Mouse (Mus musculus): ENCODE measurements around the gene Bin2. TPM values are rescaled to one million over a fixed set of nuclear protein-coding genes. Genes with fewer than 3 reads are reported as not detected.

Gene Bin2
- polyA plus RNA-seq (2014; fragmentation: Nextera tagmentation; extraction: Ambion mirVana), result 56.6 and 62.1 TPM in 2 replicates

DNA sequence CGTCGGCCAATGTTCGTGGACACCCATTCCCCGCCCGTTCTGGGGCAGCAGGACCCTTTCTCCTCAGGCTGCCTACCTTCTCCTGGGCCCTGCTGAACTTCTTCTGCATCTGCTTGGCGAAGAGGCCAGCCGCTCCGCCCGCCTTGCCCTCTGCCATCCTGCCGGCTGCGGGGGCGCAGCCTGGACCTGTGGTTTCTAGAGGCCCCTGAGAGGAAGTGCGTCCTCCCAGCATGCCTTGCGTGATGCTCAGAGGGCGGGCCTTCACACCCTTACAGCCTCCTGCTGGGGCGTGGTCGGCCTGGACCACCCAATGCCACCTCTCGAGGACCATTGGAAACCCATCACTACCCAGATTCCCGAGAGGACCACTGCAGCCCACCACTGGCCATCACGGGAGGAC, at the start of gene Bin2:
Bin2 (minus strand) TSS at position 217 of the 400 bp plus-strand sequence.
- Histone ChIP-seq H3K4me3 (ENCODE audit: low read depth, low read length) (peak within 1 kb of the TSS; percentile 63), H3K4me1 (replicated peaks; ENCODE audit: control insufficient read depth, insufficient read depth, low read length) (peaks cover 49% of the 10 kb centered on the region), H3K9me3 (ENCODE audit: control insufficient read depth, low read length) (no peaks in the 10 kb centered on the region), H3K36me3 (ENCODE audit: control insufficient read depth, insufficient read depth, low read length) (no peaks in the 10 kb centered on the region), H3K4me2 (peak within 1 kb of the TSS; percentile 64), H3K9ac (ENCODE audit: low read depth, low read length) (peak within 1 kb of the TSS; percentile 74), H3K27ac (ENCODE audit: low read depth, low read length) (peak within 1 kb of the TSS; percentile 49; the same call in 1 of the 2 replicates), H3K27me3 (replicated peaks; ENCODE audit: control insufficient read depth, insufficient read depth, low read length) (no peaks in the 10 kb centered on the region)
- DNase-seq (ENCODE audit: low spot score) (no peak), ATAC-seq (replicated peaks; ENCODE audit: low FRiP score) (peak; percentile 66)
- WGBS, result 49% methylated on average over 20 of the region's 20 CpGs

DNA sequence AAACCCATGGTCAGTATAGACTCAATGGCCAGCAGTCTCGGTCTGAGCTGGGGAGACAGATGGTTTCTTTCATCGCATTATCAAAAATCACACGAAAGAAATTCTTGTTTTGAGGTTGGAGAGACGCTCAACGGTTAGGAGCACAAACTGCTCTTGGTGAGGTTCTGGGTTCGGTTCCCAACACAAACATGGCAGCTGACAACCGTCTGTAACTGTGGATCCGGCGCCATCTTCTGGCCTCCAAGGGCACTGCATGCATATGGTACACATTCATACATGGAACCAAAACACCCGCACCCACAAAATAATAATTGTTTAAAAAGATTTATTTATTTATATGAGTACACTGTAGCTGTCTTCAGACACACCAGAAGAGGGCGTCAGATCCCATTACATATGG, 49.2 kb upstream of the Bin2 start:
- no peak overlapping the region for H3K4me2 ChIP-seq
- no peaks in the 10 kb centered on the region for H3K9me3 ChIP-seq (ENCODE audit: control insufficient read depth, low read length)
- DNase-seq (ENCODE audit: low spot score) (no peak), ATAC-seq (replicated peaks; ENCODE audit: low FRiP score) (no peak)
- H3K36me3 ChIP-seq (ENCODE audit: control insufficient read depth, insufficient read depth, low read length), result no peaks in the 10 kb centered on the region
- H3K4me3 ChIP-seq (ENCODE audit: low read depth, low read length), result no peak overlapping the region
- WGBS, result 77% methylated on average over 11 of the region's 11 CpGs
- peaks cover under 1% of the 10 kb centered on the region; the same call in 1 of the 2 replicates for H3K27me3 ChIP-seq (replicated peaks; ENCODE audit: control insufficient read depth, insufficient read depth, low read length)
- peaks cover 6% of the 10 kb centered on the region for H3K4me1 ChIP-seq (replicated peaks; ENCODE audit: control insufficient read depth, insufficient read depth, low read length)
- H3K27ac ChIP-seq (ENCODE audit: low read depth, low read length), result no peak overlapping the region
- no peak overlapping the region for H3K9ac ChIP-seq (ENCODE audit: low read depth, low read length)

DNA sequence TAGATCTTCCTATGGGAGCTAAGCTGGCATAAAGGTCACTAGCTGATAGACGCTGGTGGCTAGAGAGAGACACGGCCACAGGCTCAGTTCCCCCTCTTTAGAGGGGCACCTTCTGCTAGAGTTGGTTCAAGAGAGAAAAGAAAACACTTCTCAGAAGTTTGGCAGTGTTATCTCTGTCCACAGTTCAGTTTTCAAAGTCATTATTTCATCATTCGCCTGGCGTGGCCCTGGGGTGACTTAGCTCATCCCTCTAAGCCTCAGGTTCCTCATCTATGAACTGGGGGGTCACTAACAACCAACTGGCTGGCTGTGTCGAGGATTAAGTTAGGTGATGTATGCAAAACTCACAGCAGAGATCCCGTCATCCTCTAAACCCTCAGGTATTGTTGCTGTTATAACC, 48.6 kb upstream of the Bin2 start:
- 58% methylated on average over 6 of the region's 6 CpGs for WGBS
- Histone ChIP-seq H3K4me3 (ENCODE audit: low read depth, low read length) (no peak overlapping the region), H3K9me3 (ENCODE audit: control insufficient read depth, low read length) (no peaks in the 10 kb centered on the region)

DNA sequence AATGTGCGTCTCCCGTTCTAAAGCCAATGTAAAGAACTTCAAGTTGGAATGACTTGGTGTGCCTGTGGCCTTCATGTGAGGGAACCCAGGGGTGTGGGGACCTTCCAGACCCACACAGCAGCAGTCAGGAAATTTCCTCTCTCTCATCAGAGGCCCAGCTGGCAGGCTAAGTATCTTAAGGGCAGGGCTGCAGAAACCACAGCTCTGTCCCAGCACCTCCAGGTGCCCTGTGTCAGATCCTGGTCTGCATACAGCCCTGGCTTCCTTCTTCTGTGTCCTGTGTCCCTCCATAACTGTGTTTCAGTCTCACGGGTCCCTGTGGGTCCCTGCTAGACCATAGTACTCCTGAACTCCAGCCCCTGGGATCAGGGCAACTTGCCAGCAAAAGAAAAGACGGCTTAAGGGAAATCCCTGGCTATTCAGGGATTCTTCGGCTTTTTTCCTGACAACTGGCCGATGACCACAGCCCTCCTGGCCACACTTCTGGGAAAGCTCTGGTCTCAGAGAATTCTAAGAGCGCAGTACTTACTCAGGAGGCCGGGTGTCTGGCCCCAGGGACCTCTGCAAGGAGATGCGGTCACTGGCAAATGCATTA, 46.1 kb upstream of the Bin2 start:
- Histone ChIP-seq H3K36me3 (ENCODE audit: control insufficient read depth, insufficient read depth, low read length) (no peaks in the 10 kb centered on the region), H3K9ac (ENCODE audit: low read depth, low read length) (no peak overlapping the region), H3K9me3 (ENCODE audit: control insufficient read depth, low read length) (no peaks in the 10 kb centered on the region), H3K27ac (ENCODE audit: low read depth, low read length) (no peak overlapping the region), H3K4me1 (replicated peaks; ENCODE audit: control insufficient read depth, insufficient read depth, low read length) (no peaks in the 10 kb centered on the region), H3K27me3 (replicated peaks; ENCODE audit: control insufficient read depth, insufficient read depth, low read length) (no peaks in the 10 kb centered on the region), H3K4me2 (no peak overlapping the region), H3K4me3 (ENCODE audit: low read depth, low read length) (no peak overlapping the region)
- ATAC-seq (replicated peaks; ENCODE audit: low FRiP score), result no peak
- 82% methylated on average over 9 of the region's 9 CpGs for WGBS
- no peak for DNase-seq (ENCODE audit: low spot score)

More for the DNA sequence above, 48.6 kb upstream of the Bin2 start:
- no peaks in the 10 kb centered on the region for H3K36me3 ChIP-seq (ENCODE audit: control insufficient read depth, insufficient read depth, low read length)
- no peak overlapping the region for H3K9ac ChIP-seq (ENCODE audit: low read depth, low read length)
- no peak overlapping the region for H3K27ac ChIP-seq (ENCODE audit: low read depth, low read length)
- H3K27me3 ChIP-seq (replicated peaks; ENCODE audit: control insufficient read depth, insufficient read depth, low read length), result no peaks in the 10 kb centered on the region
- ATAC-seq (replicated peaks; ENCODE audit: low FRiP score) (no peak), DNase-seq (ENCODE audit: low spot score) (no peak)
- peaks cover 6% of the 10 kb centered on the region for H3K4me1 ChIP-seq (replicated peaks; ENCODE audit: control insufficient read depth, insufficient read depth, low read length)
- H3K4me2 ChIP-seq, result no peak overlapping the region

DNA sequence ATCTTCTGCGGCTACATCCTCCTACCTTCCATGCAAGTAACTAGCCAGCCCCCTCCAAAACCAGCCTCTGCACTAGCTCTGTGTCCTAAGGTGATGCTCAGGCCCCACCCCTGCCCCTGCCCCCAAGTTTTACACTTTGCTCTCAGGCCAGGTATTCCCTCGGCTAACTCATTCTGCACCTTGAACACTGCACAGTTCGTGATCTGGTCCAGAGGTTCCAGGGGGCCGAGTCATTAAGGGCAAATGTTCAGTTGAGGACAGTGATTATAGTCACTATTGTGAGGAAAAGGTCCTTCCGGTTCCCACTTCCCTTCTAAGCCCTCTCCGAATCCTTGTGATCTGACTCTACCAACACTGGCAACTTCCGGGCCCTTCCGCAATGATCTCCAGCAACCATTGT, 45.1 kb upstream of the Bin2 start:
- no peaks in the 10 kb centered on the region for H3K27me3 ChIP-seq (replicated peaks; ENCODE audit: control insufficient read depth, insufficient read depth, low read length)
- no peaks in the 10 kb centered on the region for H3K9me3 ChIP-seq (ENCODE audit: control insufficient read depth, low read length)
- H3K9ac ChIP-seq (ENCODE audit: low read depth, low read length), result no peak overlapping the region
- H3K27ac ChIP-seq (ENCODE audit: low read depth, low read length), result no peak overlapping the region
- H3K4me1 ChIP-seq (replicated peaks; ENCODE audit: control insufficient read depth, insufficient read depth, low read length), result no peaks in the 10 kb centered on the region
- no peak for ATAC-seq (replicated peaks; ENCODE audit: low FRiP score)
- H3K36me3 ChIP-seq (ENCODE audit: control insufficient read depth, insufficient read depth, low read length), result no peaks in the 10 kb centered on the region
- 84% methylated on average over 8 of the region's 8 CpGs for WGBS
- H3K4me2 ChIP-seq, result no peak overlapping the region
- H3K4me3 ChIP-seq (ENCODE audit: low read depth, low read length), result no peak overlapping the region
- no peak for DNase-seq (ENCODE audit: low spot score)

DNA sequence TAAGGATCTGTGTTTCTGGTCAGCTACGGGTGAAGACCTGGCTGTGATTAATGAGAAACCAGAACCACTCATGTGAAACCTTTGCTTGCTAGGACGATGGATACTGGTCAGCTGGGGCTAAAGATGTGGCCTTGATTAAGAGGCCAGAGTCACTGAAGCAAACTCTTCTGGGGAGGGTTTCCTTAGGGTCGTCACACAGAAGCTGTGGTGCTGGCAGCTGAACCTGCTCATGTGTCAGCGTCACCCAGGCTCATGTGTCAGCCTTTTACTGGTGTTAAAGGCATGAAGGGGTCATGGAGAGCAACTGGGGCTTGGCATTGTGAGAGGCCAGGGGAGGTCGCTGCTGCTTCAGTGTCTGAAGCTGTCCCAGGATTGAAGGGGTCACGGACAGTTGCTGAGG, 41.5 kb upstream of the Bin2 start:
- no peak overlapping the region for H3K4me2 ChIP-seq
- ATAC-seq (replicated peaks; ENCODE audit: low FRiP score), result no peak
- no peak for DNase-seq (ENCODE audit: low spot score)
- H3K27ac ChIP-seq (ENCODE audit: low read depth, low read length), result no peak overlapping the region
- H3K36me3 ChIP-seq (ENCODE audit: control insufficient read depth, insufficient read depth, low read length), result no peaks in the 10 kb centered on the region
- peaks cover 8% of the 10 kb centered on the region for H3K4me1 ChIP-seq (replicated peaks; ENCODE audit: control insufficient read depth, insufficient read depth, low read length)
- H3K27me3 ChIP-seq (replicated peaks; ENCODE audit: control insufficient read depth, insufficient read depth, low read length), result peaks cover 2% of the 10 kb centered on the region; the same call in 1 of the 2 replicates
- no peaks in the 10 kb centered on the region for H3K9me3 ChIP-seq (ENCODE audit: control insufficient read depth, low read length)
- no peak overlapping the region for H3K9ac ChIP-seq (ENCODE audit: low read depth, low read length)
- no peak overlapping the region for H3K4me3 ChIP-seq (ENCODE audit: low read depth, low read length)
- WGBS, result 69% methylated on average over 6 of the region's 6 CpGs

DNA sequence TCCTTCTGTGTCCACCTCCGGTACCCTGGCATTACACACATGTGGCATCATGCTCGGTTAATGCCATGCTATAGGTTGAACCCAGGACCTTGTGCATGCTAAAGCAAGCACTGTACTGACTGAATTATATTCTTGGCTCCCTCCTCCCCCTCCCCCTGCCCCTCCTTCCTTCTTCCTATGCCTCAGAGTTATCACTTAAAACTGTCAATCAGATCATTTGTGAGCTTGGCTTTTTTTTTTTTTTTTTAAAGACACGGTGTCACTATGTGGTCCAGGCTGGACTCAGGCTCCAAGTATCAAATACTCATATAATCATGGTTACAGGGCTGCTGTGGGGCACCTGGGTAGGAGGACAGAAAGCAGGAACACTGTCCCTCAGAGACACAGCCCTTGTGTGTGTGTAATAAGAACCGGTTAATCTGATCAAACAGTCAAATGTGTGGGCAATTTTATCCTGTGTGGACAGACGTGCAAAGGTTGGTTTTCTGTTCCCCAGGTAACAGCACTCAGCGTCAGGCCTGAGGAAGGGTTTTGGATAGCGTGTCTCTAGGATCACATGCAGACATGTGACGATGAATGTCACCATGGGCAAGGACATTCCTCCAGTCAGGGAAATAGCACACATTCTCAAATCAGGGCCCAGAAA, 39.2 kb upstream of the Bin2 start:
- Histone ChIP-seq H3K4me1 (replicated peaks; ENCODE audit: control insufficient read depth, insufficient read depth, low read length) (peaks cover 12% of the 10 kb centered on the region), H3K9me3 (ENCODE audit: control insufficient read depth, low read length) (no peaks in the 10 kb centered on the region), H3K4me2 (no peak overlapping the region), H3K4me3 (ENCODE audit: low read depth, low read length) (no peak overlapping the region), H3K36me3 (ENCODE audit: control insufficient read depth, insufficient read depth, low read length) (no peaks in the 10 kb centered on the region), H3K27me3 (replicated peaks; ENCODE audit: control insufficient read depth, insufficient read depth, low read length) (peaks cover 12% of the 10 kb centered on the region), H3K27ac (ENCODE audit: low read depth, low read length) (no peak overlapping the region), H3K9ac (ENCODE audit: low read depth, low read length) (no peak overlapping the region)
- ATAC-seq (replicated peaks; ENCODE audit: low FRiP score) (no peak), DNase-seq (ENCODE audit: low spot score) (no peak)
- 52% methylated on average over 8 of the region's 8 CpGs for WGBS

DNA sequence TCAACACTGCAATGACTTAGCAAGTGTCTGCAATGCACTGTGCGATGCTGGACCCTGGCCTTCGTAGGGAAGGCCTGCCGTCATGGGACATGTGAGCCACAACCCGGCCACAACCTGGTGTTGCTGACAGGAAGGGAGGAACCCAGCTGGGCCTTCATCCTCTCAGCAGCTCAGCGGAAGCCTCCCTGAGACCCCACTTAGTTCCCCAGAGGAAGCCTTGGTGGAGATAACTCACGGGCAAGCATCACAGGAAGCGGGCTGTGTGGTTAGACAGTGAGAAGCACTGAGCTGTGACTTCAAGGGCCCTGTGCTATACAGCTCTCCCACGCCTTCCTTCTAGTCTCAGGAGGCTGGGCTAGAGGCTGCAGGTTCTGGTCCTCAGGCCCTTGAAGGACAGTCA, 36.9 kb upstream of the Bin2 start:
- no peak overlapping the region for H3K4me3 ChIP-seq (ENCODE audit: low read depth, low read length)
- no peak overlapping the region for H3K4me2 ChIP-seq
- WGBS, result 29% methylated on average over 8 of the region's 8 CpGs
- H3K9ac ChIP-seq (ENCODE audit: low read depth, low read length), result no peak overlapping the region
- H3K4me1 ChIP-seq (replicated peaks; ENCODE audit: control insufficient read depth, insufficient read depth, low read length), result peaks cover 15% of the 10 kb centered on the region
- H3K36me3 ChIP-seq (ENCODE audit: control insufficient read depth, insufficient read depth, low read length), result no peaks in the 10 kb centered on the region
- peaks cover 13% of the 10 kb centered on the region for H3K27me3 ChIP-seq (replicated peaks; ENCODE audit: control insufficient read depth, insufficient read depth, low read length)
- ATAC-seq (replicated peaks; ENCODE audit: low FRiP score), result no peak
- DNase-seq (ENCODE audit: low spot score), result peak; percentile 46
- no peak overlapping the region for H3K27ac ChIP-seq (ENCODE audit: low read depth, low read length)
- no peaks in the 10 kb centered on the region for H3K9me3 ChIP-seq (ENCODE audit: control insufficient read depth, low read length)

DNA sequence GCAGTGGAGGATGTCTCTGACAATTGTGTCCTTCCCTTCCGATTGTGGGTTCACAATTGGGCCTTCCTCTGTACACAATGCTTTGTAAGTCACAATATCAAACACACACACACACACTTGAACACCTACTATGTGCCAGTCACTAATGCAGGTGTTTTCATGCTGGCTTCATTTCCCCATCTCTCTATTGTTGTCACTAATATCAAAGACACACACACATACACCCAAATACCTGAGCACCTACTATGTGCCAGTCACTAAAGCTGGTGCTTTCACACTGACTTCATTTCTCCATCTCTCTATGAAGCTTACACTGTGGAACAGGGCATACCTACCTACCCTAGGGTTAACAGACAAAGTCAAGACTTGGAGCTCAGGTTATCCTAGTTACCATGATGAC, 36.0 kb upstream of the Bin2 start:
- no peak overlapping the region for H3K4me2 ChIP-seq
- H3K4me1 ChIP-seq (replicated peaks; ENCODE audit: control insufficient read depth, insufficient read depth, low read length), result peaks cover 22% of the 10 kb centered on the region
- no peak overlapping the region for H3K4me3 ChIP-seq (ENCODE audit: low read depth, low read length)
- H3K27ac ChIP-seq (ENCODE audit: low read depth, low read length), result no peak overlapping the region
- no peaks in the 10 kb centered on the region for H3K36me3 ChIP-seq (ENCODE audit: control insufficient read depth, insufficient read depth, low read length)
- peaks cover 13% of the 10 kb centered on the region for H3K27me3 ChIP-seq (replicated peaks; ENCODE audit: control insufficient read depth, insufficient read depth, low read length)
- ATAC-seq (replicated peaks; ENCODE audit: low FRiP score) (no peak), DNase-seq (ENCODE audit: low spot score) (no peak)
- H3K9me3 ChIP-seq (ENCODE audit: control insufficient read depth, low read length), result no peaks in the 10 kb centered on the region
- 79% methylated on average over 1 of the region's 1 CpGs for WGBS
- H3K9ac ChIP-seq (ENCODE audit: low read depth, low read length), result no peak overlapping the region
